Mouse (Mus musculus) cerebellum, adult (tissue): ENCODE measurements around the gene Apold1.
A peak's percentile ranks its signal among the peaks of the same experiment; 100 is the strongest.

ENCODE experiments used
- ATAC-seq: cut with Nextera tagmentation; 2 replicates; pipeline ENCODE4 v1.9.2; 2017; ENCODE audit warnings: mild to moderate bottlenecking, moderate library complexity, mixed read lengths; ENCODE audit not compliant: insufficient number of reproducible peaks, low FRiP score, low TSS enrichment

Gene Apold1

GRCm38 (mm10) chr6:134969498-134969897 is 12.0 kb upstream of the Apold1 start:
- no peak for ATAC-seq

GRCm38 (mm10) chr6:134972096-134972495 is 9.4 kb upstream of the Apold1 start:
- ATAC-seq = no peak

- ATAC-seq = no peak
Measured at GRCm38 (mm10) chr6:134976628-134977027, 4.9 kb upstream of the Apold1 start.

GRCm38 (mm10) chr6:134983529-134984370 is 2.2 kb downstream of the Apold1 start:
- peak; percentile 92 for ATAC-seq

GRCm38 (mm10) chr6:134984748-134985147 is 3.2 kb downstream of the Apold1 start:
- ATAC-seq = no peak

GRCm38 (mm10) chr6:134988377-134988776 is 6.9 kb downstream of the Apold1 start:
- ATAC-seq = no peak

- no peak for ATAC-seq
Measured at GRCm38 (mm10) chr6:134990674-134991073, 9.2 kb downstream of the Apold1 start.

GRCm38 (mm10) chr6:134994031-134994651 is 12.6 kb downstream of the Apold1 start:
- no peak for ATAC-seq

GRCm38 (mm10) chr6:134994985-134995384 is 13.5 kb downstream of the Apold1 start:
- ATAC-seq = no peak

GRCm38 (mm10) chr6:134996918-134997317 is 15.4 kb downstream of the Apold1 start:
- no peak for ATAC-seq

- no peak for ATAC-seq
Measured at GRCm38 (mm10) chr6:134998076-134998475, 16.6 kb downstream of the Apold1 start.

- no peak for ATAC-seq
Measured at GRCm38 (mm10) chr6:134998781-134999180, 17.3 kb downstream of the Apold1 start.

- no peak for ATAC-seq
Measured at GRCm38 (mm10) chr6:135000272-135000671, 18.8 kb downstream of the Apold1 start.

- no peak for ATAC-seq
Measured at GRCm38 (mm10) chr6:135001991-135002390, 20.5 kb downstream of the Apold1 start.

- no peak for ATAC-seq
Measured at GRCm38 (mm10) chr6:135006372-135006771, 24.9 kb downstream of the Apold1 start.

GRCm38 (mm10) chr6:135011048-135011733 is 29.7 kb downstream of the Apold1 start, which contains the start of gene Ddx47:
Gene Ddx47, plus strand, starts transcription at chr6:135011612.
- ATAC-seq = peak; percentile 96

- peak; percentile 47 for ATAC-seq
Measured at GRCm38 (mm10) chr6:135011734-135012116, 30.2 kb downstream of the Apold1 start.

GRCm38 (mm10) chr6:135017211-135017610 is 35.7 kb downstream of the Apold1 start:
- ATAC-seq = no peak

- no peak for ATAC-seq
Measured at GRCm38 (mm10) chr6:135019564-135019963, 38.0 kb downstream of the Apold1 start.

- ATAC-seq = no peak
Measured at GRCm38 (mm10) chr6:135021633-135022032, 40.1 kb downstream of the Apold1 start.

- no peak for ATAC-seq
Measured at GRCm38 (mm10) chr6:135023379-135023778, 41.9 kb downstream of the Apold1 start.
